Mouse (Mus musculus): Measurements from ENCODE around the gene Sbno2. TPM values are rescaled to one million over a fixed set of nuclear protein-coding genes. Genes with fewer than 3 reads are reported as not detected.
A peak's percentile ranks its signal among the peaks of the same experiment; 100 is the strongest.

The Sbno2 gene
- polyA plus RNA-seq, 1 experiment, result 37.3 TPM

GRCm38 (mm10) chr10:80120146-80120545 is 14.8 kb upstream of the Sbno2 start:
- H3K9ac ChIP-seq (ENCODE audit: low read depth, poor library complexity, severe bottlenecking), result no peak overlapping the region
- H3K27me3 ChIP-seq (ENCODE audit: control insufficient read depth, insufficient read depth, low read length, poor library complexity, severe bottlenecking), result no peaks in the 10 kb centered on the region
- TF ChIP-seq POLR2A (IDR thresholded peaks at IDR 0.05; ENCODE audit: insufficient read depth, low read length), result no peak
- no peak for TF ChIP-seq EP300 (IDR thresholded peaks at IDR 0.05; ENCODE audit: insufficient read depth, low read depth, low read length)
- TF ChIP-seq CTCF (IDR thresholded peaks at IDR 0.05; ENCODE audit: low read depth, low read length), result no peak
- H3K4me1 ChIP-seq (ENCODE audit: control insufficient read depth, insufficient read depth, low read length), result peaks cover 6% of the 10 kb centered on the region
- H3K4me3 ChIP-seq (ENCODE audit: low read depth, low read length), result no peak overlapping the region
- H3K36me3 ChIP-seq (ENCODE audit: control insufficient read depth, insufficient read depth, low read length, poor library complexity, severe bottlenecking), result peaks cover 7% of the 10 kb centered on the region; the same call in 1 of the 2 replicates
- H3K9me3 ChIP-seq (replicated peaks; ENCODE audit: control insufficient read depth, insufficient read depth, low read length, poor library complexity, severe bottlenecking), result no peaks in the 10 kb centered on the region
- no peak overlapping the region for H3K27ac ChIP-seq (ENCODE audit: insufficient read depth, low read length)

DNA sequence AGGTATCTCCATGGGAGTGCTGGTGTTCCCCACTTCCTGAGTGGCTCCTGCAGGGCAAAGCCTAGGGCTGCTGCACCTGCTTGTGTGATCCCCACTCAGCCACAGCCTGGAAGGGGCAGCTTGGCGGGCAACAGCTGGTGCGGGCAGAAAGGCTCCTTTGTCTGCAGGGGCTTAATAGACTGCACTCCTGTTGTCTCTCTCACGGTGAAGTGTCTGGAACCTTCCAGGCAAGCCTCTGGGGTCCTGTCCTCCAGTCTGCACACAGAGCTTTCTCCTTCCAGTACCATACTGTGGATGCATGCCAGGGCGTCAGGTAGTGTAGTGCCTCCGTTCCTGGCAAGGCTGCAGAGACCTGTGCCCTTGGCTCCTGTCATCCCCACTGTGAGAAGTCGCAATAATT is 13.2 kb upstream of the Sbno2 start:
- TF ChIP-seq CTCF (IDR thresholded peaks at IDR 0.05; ENCODE audit: low read depth, low read length), result no peak
- peaks cover 7% of the 10 kb centered on the region; the same call in 1 of the 2 replicates for H3K36me3 ChIP-seq (ENCODE audit: control insufficient read depth, insufficient read depth, low read length, poor library complexity, severe bottlenecking)
- peaks cover 6% of the 10 kb centered on the region for H3K4me1 ChIP-seq (ENCODE audit: control insufficient read depth, insufficient read depth, low read length)

GRCm38 (mm10) chr10:80117736-80118135 is 12.4 kb upstream of the Sbno2 start:
- TF ChIP-seq CTCF (IDR thresholded peaks at IDR 0.05; ENCODE audit: low read depth, low read length) (no peak), EP300 (IDR thresholded peaks at IDR 0.05; ENCODE audit: insufficient read depth, low read depth, low read length) (no peak), POLR2A (IDR thresholded peaks at IDR 0.05; ENCODE audit: insufficient read depth, low read length) (no peak)
- Histone ChIP-seq H3K36me3 (ENCODE audit: control insufficient read depth, insufficient read depth, low read length, poor library complexity, severe bottlenecking) (peaks cover 7% of the 10 kb centered on the region; the same call in 1 of the 2 replicates), H3K9me3 (replicated peaks; ENCODE audit: control insufficient read depth, insufficient read depth, low read length, poor library complexity, severe bottlenecking) (no peaks in the 10 kb centered on the region), H3K27me3 (ENCODE audit: control insufficient read depth, insufficient read depth, low read length, poor library complexity, severe bottlenecking) (no peaks in the 10 kb centered on the region), H3K4me1 (ENCODE audit: control insufficient read depth, insufficient read depth, low read length) (peaks cover 6% of the 10 kb centered on the region), H3K27ac (ENCODE audit: insufficient read depth, low read length) (no peak overlapping the region), H3K9ac (ENCODE audit: low read depth, poor library complexity, severe bottlenecking) (peak overlapping the region; percentile 98), H3K4me3 (ENCODE audit: low read depth, low read length) (peak overlapping the region; percentile 82)

More for the DNA sequence above, 13.2 kb upstream of the Sbno2 start:
- Histone ChIP-seq H3K27me3 (ENCODE audit: control insufficient read depth, insufficient read depth, low read length, poor library complexity, severe bottlenecking) (no peaks in the 10 kb centered on the region), H3K9me3 (replicated peaks; ENCODE audit: control insufficient read depth, insufficient read depth, low read length, poor library complexity, severe bottlenecking) (no peaks in the 10 kb centered on the region), H3K4me3 (ENCODE audit: low read depth, low read length) (no peak overlapping the region), H3K9ac (ENCODE audit: low read depth, poor library complexity, severe bottlenecking) (no peak overlapping the region), H3K27ac (ENCODE audit: insufficient read depth, low read length) (no peak overlapping the region)

DNA sequence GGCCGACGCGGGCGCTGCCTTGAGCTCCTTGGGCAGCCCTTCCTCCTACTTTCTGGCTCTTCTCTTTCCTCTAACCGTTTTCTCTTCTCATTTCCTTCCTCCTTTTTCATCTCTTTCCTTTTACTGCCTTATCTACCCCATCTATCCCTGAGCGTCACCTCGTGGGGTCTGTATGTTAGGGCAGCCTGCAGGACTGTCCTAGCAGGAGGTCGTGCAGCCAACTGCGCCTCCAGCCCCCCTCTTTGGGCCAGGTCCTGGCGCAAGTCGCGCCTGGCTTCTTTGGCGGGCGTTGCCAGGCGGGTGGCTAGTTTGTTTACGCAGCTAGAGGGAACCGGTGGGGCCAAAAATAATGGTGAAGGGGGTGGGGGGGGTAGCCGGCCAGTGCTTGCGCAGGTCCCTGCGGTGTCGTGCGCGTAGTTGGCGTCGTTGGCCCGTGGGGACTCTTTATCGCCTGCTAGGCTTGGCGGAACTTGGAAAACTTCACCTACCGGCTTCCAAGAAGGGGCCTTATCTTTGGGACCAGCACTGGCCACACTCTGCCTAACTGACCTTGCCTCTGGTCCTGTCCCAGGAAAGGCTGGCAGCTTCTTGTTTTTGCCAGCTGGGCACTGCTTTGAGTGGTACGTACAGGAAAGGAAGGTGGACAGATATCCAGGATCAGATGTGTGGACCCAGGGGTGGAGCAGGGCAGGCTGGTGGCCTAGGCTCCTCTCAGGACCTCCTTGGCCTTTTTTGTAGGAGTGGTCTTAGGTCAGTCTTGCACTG is 11.7 kb upstream of the Sbno2 start:
- Histone ChIP-seq H3K9me3 (replicated peaks; ENCODE audit: control insufficient read depth, insufficient read depth, low read length, poor library complexity, severe bottlenecking) (no peaks in the 10 kb centered on the region), H3K4me3 (ENCODE audit: low read depth, low read length) (peak overlapping the region; percentile 82), H3K9ac (ENCODE audit: low read depth, poor library complexity, severe bottlenecking) (peak overlapping the region; percentile 98), H3K36me3 (ENCODE audit: control insufficient read depth, insufficient read depth, low read length, poor library complexity, severe bottlenecking) (peaks cover 7% of the 10 kb centered on the region; the same call in 1 of the 2 replicates), H3K4me1 (ENCODE audit: control insufficient read depth, insufficient read depth, low read length) (peaks cover 6% of the 10 kb centered on the region), H3K27me3 (ENCODE audit: control insufficient read depth, insufficient read depth, low read length, poor library complexity, severe bottlenecking) (no peaks in the 10 kb centered on the region), H3K27ac (ENCODE audit: insufficient read depth, low read length) (no peak overlapping the region)
- TF ChIP-seq POLR2A (IDR thresholded peaks at IDR 0.05; ENCODE audit: insufficient read depth, low read length), result no peak
- no peak for TF ChIP-seq CTCF (IDR thresholded peaks at IDR 0.05; ENCODE audit: low read depth, low read length)
- TF ChIP-seq EP300 (IDR thresholded peaks at IDR 0.05; ENCODE audit: insufficient read depth, low read depth, low read length), result no peak

GRCm38 (mm10) chr10:80116563-80116926 is 11.2 kb upstream of the Sbno2 start:
- no peak for TF ChIP-seq CTCF (IDR thresholded peaks at IDR 0.05; ENCODE audit: low read depth, low read length)
- no peak for TF ChIP-seq POLR2A (IDR thresholded peaks at IDR 0.05; ENCODE audit: insufficient read depth, low read length)
- TF ChIP-seq EP300 (IDR thresholded peaks at IDR 0.05; ENCODE audit: insufficient read depth, low read depth, low read length), result no peak
- H3K9me3 ChIP-seq (replicated peaks; ENCODE audit: control insufficient read depth, insufficient read depth, low read length, poor library complexity, severe bottlenecking), result no peaks in the 10 kb centered on the region
- H3K4me3 ChIP-seq (ENCODE audit: low read depth, low read length), result peak overlapping the region; percentile 82
- no peaks in the 10 kb centered on the region for H3K27me3 ChIP-seq (ENCODE audit: control insufficient read depth, insufficient read depth, low read length, poor library complexity, severe bottlenecking)
- peak overlapping the region; percentile 98 for H3K9ac ChIP-seq (ENCODE audit: low read depth, poor library complexity, severe bottlenecking)
- H3K27ac ChIP-seq (ENCODE audit: insufficient read depth, low read length), result no peak overlapping the region
- H3K4me1 ChIP-seq (ENCODE audit: control insufficient read depth, insufficient read depth, low read length), result peaks cover 6% of the 10 kb centered on the region
- peaks cover 7% of the 10 kb centered on the region; the same call in 1 of the 2 replicates for H3K36me3 ChIP-seq (ENCODE audit: control insufficient read depth, insufficient read depth, low read length, poor library complexity, severe bottlenecking)

GRCm38 (mm10) chr10:80115944-80116335 is 10.6 kb upstream of the Sbno2 start:
- peak overlapping the region; percentile 98 for H3K9ac ChIP-seq (ENCODE audit: low read depth, poor library complexity, severe bottlenecking)
- no peaks in the 10 kb centered on the region for H3K9me3 ChIP-seq (replicated peaks; ENCODE audit: control insufficient read depth, insufficient read depth, low read length, poor library complexity, severe bottlenecking)
- no peak overlapping the region for H3K27ac ChIP-seq (ENCODE audit: insufficient read depth, low read length)
- H3K4me3 ChIP-seq (ENCODE audit: low read depth, low read length), result peak overlapping the region; percentile 82
- no peaks in the 10 kb centered on the region for H3K27me3 ChIP-seq (ENCODE audit: control insufficient read depth, insufficient read depth, low read length, poor library complexity, severe bottlenecking)
- peaks cover 6% of the 10 kb centered on the region for H3K4me1 ChIP-seq (ENCODE audit: control insufficient read depth, insufficient read depth, low read length)
- TF ChIP-seq POLR2A (IDR thresholded peaks at IDR 0.05; ENCODE audit: insufficient read depth, low read length) (no peak), CTCF (IDR thresholded peaks at IDR 0.05; ENCODE audit: low read depth, low read length) (no peak), EP300 (IDR thresholded peaks at IDR 0.05; ENCODE audit: insufficient read depth, low read depth, low read length) (no peak)
- H3K36me3 ChIP-seq (ENCODE audit: control insufficient read depth, insufficient read depth, low read length, poor library complexity, severe bottlenecking), result peaks cover 7% of the 10 kb centered on the region; the same call in 1 of the 2 replicates
